Mouse (Mus musculus) liver, adult 2 months (tissue): ENCODE results near the gene Fbln2. TPM values are rescaled to one million over a fixed set of nuclear protein-coding genes. Genes with fewer than 3 reads are reported as not detected.

ENCODE experiments used
- DNase-seq: peaks from one replicate; pipeline ENCODE4 v3.0.0-alpha.2; 2011; ENCODE audit warnings: low read depth, low spot score; ENCODE audit errors: extremely low read depth
- H3K27ac ChIP-seq: fragments of 200-500 bp; replicated peaks from 2 replicates; pipeline ENCODE4 v1.5.1; 2012; ENCODE audit warnings: low read depth, mild to moderate bottlenecking, control low read depth, inconsistent platforms, low read length; ENCODE audit not compliant: insufficient read depth
- H3K27me3 ChIP-seq: fragments of 200-500 bp; 2 replicates; pipeline ENCODE4 v1.6.1; 2012; ENCODE audit warnings: mild to moderate bottlenecking, moderate library complexity, low read length, inconsistent platforms; ENCODE audit not compliant: control insufficient read depth, insufficient read depth
- H3K36me3 ChIP-seq: fragments of 200-500 bp; 2 replicates; pipeline ENCODE4 v1.6.1; 2012; ENCODE audit warnings: low read length, inconsistent platforms; ENCODE audit not compliant: control insufficient read depth, insufficient read depth
- H3K4me1 ChIP-seq: fragments of 200-500 bp; 2 replicates; pipeline ENCODE4 v1.6.1; 2011; ENCODE audit warnings: low read length; ENCODE audit not compliant: control insufficient read depth, insufficient read depth
- H3K4me3 ChIP-seq: fragments of 200-500 bp; 2 replicates; pipeline ENCODE4 v1.5.1; 2011; ENCODE audit warnings: low read depth, mild to moderate bottlenecking, control low read depth, low read length, moderate library complexity; ENCODE audit not compliant: insufficient read depth
- H3K79me2 ChIP-seq: fragments of 200-500 bp; 2 replicates; pipeline ENCODE4 v1.6.1; 2012; ENCODE audit warnings: inconsistent platforms, mild to moderate bottlenecking, low read length, moderate library complexity; ENCODE audit not compliant: control insufficient read depth, insufficient read depth
- H3K9ac ChIP-seq: fragments of 200-500 bp; 2 replicates; pipeline ENCODE4 v1.6.1; 2012; ENCODE audit warnings: low read depth, mild to moderate bottlenecking, control low read depth, inconsistent platforms, low read length
- CTCF ChIP-seq: fragments of 200-500 bp; IDR thresholded peaks from 2 replicates; pipeline ENCODE4 v1.5.1; 2011; ENCODE audit warnings: low read depth, low read length, control low read depth
- POLR2A ChIP-seq: fragments of 200-500 bp; IDR thresholded peaks from 2 replicates; pipeline ENCODE4 v1.6.1; 2011; ENCODE audit warnings: low read length, control low read depth; ENCODE audit not compliant: insufficient read depth; ENCODE audit errors: extremely low read depth
- WGBS: fragments of 180-500 bp; shearing (Covaris S2); methylation state at CpG from one replicate; pipeline ENCODE4 v1.1.7; 2018; 5-methylcytosine and 5-hydroxymethylcytosine counted together
- polyA plus RNA-seq: library from polyadenylated mRNA; depleted of rRNA; stranded (reverse); fragments of >200 nt; gene quantifications from 2 replicates; pipeline ENCODE4 v1.2.3, GENCODE M21; 2012
- total RNA-seq: library from RNA; depleted of rRNA; stranded (reverse); fragments of >200 nt; gene quantifications from 2 replicates; pipeline ENCODE4 v1.2.3, GENCODE M21; 2014

Gene Fbln2
- total and polyA plus RNA-seq, 2 experiments = 1.4 to 3.5 TPM

GRCm38 (mm10) chr6:91277549-91277948, 65.3 kb downstream of the Fbln2 start:
- no peaks in the 10 kb centered on the region for H3K36me3 ChIP-seq
- TF ChIP-seq POLR2A (no peak), CTCF (peak; percentile 84)
- no peaks in the 10 kb centered on the region for H3K4me1 ChIP-seq
- no peak overlapping the region for H3K9ac ChIP-seq
- H3K4me3 ChIP-seq = no peak overlapping the region
- 5% methylated on average over 7 of the region's 7 CpGs for WGBS
- H3K79me2 ChIP-seq = no peaks in the 10 kb centered on the region
- H3K27ac ChIP-seq = no peak overlapping the region
- DNase-seq = peak; percentile 25
- no peaks in the 10 kb centered on the region for H3K27me3 ChIP-seq

- no peak for TF ChIP-seq CTCF
- no peak for TF ChIP-seq POLR2A
- H3K4me1 ChIP-seq = no peaks in the 10 kb centered on the region
- no peaks in the 10 kb centered on the region for H3K36me3 ChIP-seq
- H3K27me3 ChIP-seq = no peaks in the 10 kb centered on the region
- DNase-seq = no peak
- H3K9ac ChIP-seq = no peak overlapping the region
- H3K4me3 ChIP-seq = no peak overlapping the region
- no peaks in the 10 kb centered on the region for H3K79me2 ChIP-seq
- H3K27ac ChIP-seq = no peak overlapping the region
- 76% methylated on average over 1 of the region's 1 CpGs for WGBS
Observed at GRCm38 (mm10) chr6:91278302-91278701, 66.0 kb downstream of the Fbln2 start.

- Histone ChIP-seq H3K36me3 (no peaks in the 10 kb centered on the region), H3K27me3 (no peaks in the 10 kb centered on the region)
- DNase-seq = no peak
Observed at GRCm38 (mm10) chr6:91279477-91279876, 67.2 kb downstream of the Fbln2 start.

GRCm38 (mm10) chr6:91281206-91281605, 69.0 kb downstream of the Fbln2 start:
- DNase-seq = peak; percentile 24
- no peaks in the 10 kb centered on the region for H3K79me2 ChIP-seq
- H3K4me3 ChIP-seq = no peak overlapping the region
- no peaks in the 10 kb centered on the region; the same call in 1 of the 2 replicates for H3K27me3 ChIP-seq
- peaks cover 6% of the 10 kb centered on the region for H3K4me1 ChIP-seq
- H3K9ac ChIP-seq = no peak overlapping the region
- 5% methylated on average over 6 of the region's 6 CpGs for WGBS
- no peaks in the 10 kb centered on the region for H3K36me3 ChIP-seq
- no peak overlapping the region for H3K27ac ChIP-seq
- TF ChIP-seq POLR2A = no peak
- peak; percentile 99 for TF ChIP-seq CTCF

More at GRCm38 (mm10) chr6:91279477-91279876, 67.2 kb downstream of the Fbln2 start:
- Histone ChIP-seq H3K27ac (no peak overlapping the region), H3K4me3 (no peak overlapping the region), H3K9ac (no peak overlapping the region), H3K79me2 (no peaks in the 10 kb centered on the region), H3K4me1 (no peaks in the 10 kb centered on the region)
- 45% methylated on average over 4 of the region's 4 CpGs for WGBS
- TF ChIP-seq CTCF = no peak
- no peak for TF ChIP-seq POLR2A

- Histone ChIP-seq H3K79me2 (no peaks in the 10 kb centered on the region), H3K4me3 (no peak overlapping the region), H3K4me1 (peaks cover 6% of the 10 kb centered on the region), H3K36me3 (no peaks in the 10 kb centered on the region), H3K27me3 (no peaks in the 10 kb centered on the region; the same call in 1 of the 2 replicates), H3K9ac (no peak overlapping the region), H3K27ac (no peak overlapping the region)
- DNase-seq = no peak
- no peak for TF ChIP-seq POLR2A
- TF ChIP-seq CTCF = no peak
- 61% methylated on average over 5 of the region's 5 CpGs for WGBS
Observed at GRCm38 (mm10) chr6:91281747-91282146, 69.5 kb downstream of the Fbln2 start.

- Histone ChIP-seq H3K4me3 (no peak overlapping the region), H3K9ac (no peak overlapping the region), H3K27me3 (no peaks in the 10 kb centered on the region; the same call in 1 of the 2 replicates), H3K27ac (no peak overlapping the region), H3K36me3 (no peaks in the 10 kb centered on the region), H3K79me2 (no peaks in the 10 kb centered on the region), H3K4me1 (peaks cover 6% of the 10 kb centered on the region)
- peak; percentile 26 for DNase-seq
- no peak for TF ChIP-seq POLR2A
- no peak for TF ChIP-seq CTCF
- WGBS = 47% methylated on average over 7 of the region's 7 CpGs
Observed at GRCm38 (mm10) chr6:91283031-91283430, 70.8 kb downstream of the Fbln2 start.
